Mouse (Mus musculus): ENCODE measurements around the gene Ankrd50.

Gene Ankrd50

GRCm38 (mm10) chr3:38477936-38478335 is 6.7 kb downstream of the Ankrd50 start:
- Histone ChIP-seq H3K27me3 (ENCODE audit: insufficient read depth, low read length) (no peaks in the 10 kb centered on the region), H3K9me3 (ENCODE audit: low read length) (no peaks in the 10 kb centered on the region), H3K36me3 (ENCODE audit: insufficient read depth, low read length) (peaks cover 17% of the 10 kb centered on the region; the same call in 1 of the 2 replicates), H3K4me1 (replicated peaks; ENCODE audit: low read depth, low read length) (peaks cover 17% of the 10 kb centered on the region), H3K4me3 (replicated peaks; ENCODE audit: low read length) (no peak overlapping the region)
- no peak for TF ChIP-seq POU5F1 (IDR thresholded peaks at IDR 0.05; ENCODE audit: borderline replicate concordance, low read length)
- TF ChIP-seq CTCF (conservative IDR thresholded peaks at IDR 0.05; ENCODE audit: low read length): no peak
- TF ChIP-seq NANOG (IDR thresholded peaks at IDR 0.05; ENCODE audit: borderline replicate concordance, low read length): no peak

- TF ChIP-seq CTCF (conservative IDR thresholded peaks at IDR 0.05; ENCODE audit: low read length) (no peak), NANOG (IDR thresholded peaks at IDR 0.05; ENCODE audit: borderline replicate concordance, low read length) (no peak), POU5F1 (IDR thresholded peaks at IDR 0.05; ENCODE audit: borderline replicate concordance, low read length) (no peak)
- H3K4me1 ChIP-seq (replicated peaks; ENCODE audit: low read depth, low read length): peaks cover 8% of the 10 kb centered on the region; the same call in 1 of the 2 replicates
Measured at GRCm38 (mm10) chr3:38475587-38475986, 9.1 kb downstream of the Ankrd50 start.

GRCm38 (mm10) chr3:38473138-38473537 is 11.5 kb downstream of the Ankrd50 start:
- peaks cover 3% of the 10 kb centered on the region; the same call in 1 of the 2 replicates for H3K4me1 ChIP-seq (replicated peaks; ENCODE audit: low read depth, low read length)
- H3K9me3 ChIP-seq (ENCODE audit: low read length): no peaks in the 10 kb centered on the region
- no peak overlapping the region for H3K4me3 ChIP-seq (replicated peaks; ENCODE audit: low read length)
- TF ChIP-seq NANOG (IDR thresholded peaks at IDR 0.05; ENCODE audit: borderline replicate concordance, low read length) (no peak), CTCF (conservative IDR thresholded peaks at IDR 0.05; ENCODE audit: low read length) (no peak), POU5F1 (IDR thresholded peaks at IDR 0.05; ENCODE audit: borderline replicate concordance, low read length) (no peak)
- no peaks in the 10 kb centered on the region for H3K36me3 ChIP-seq (ENCODE audit: insufficient read depth, low read length)
- no peaks in the 10 kb centered on the region for H3K27me3 ChIP-seq (ENCODE audit: insufficient read depth, low read length)

More at GRCm38 (mm10) chr3:38475587-38475986, 9.1 kb downstream of the Ankrd50 start:
- Histone ChIP-seq H3K4me3 (replicated peaks; ENCODE audit: low read length) (no peak overlapping the region), H3K36me3 (ENCODE audit: insufficient read depth, low read length) (0 out of 2 replicates have a peak, but pooled peaks cover 7% of the 10 kb centered on the region), H3K27me3 (ENCODE audit: insufficient read depth, low read length) (no peaks in the 10 kb centered on the region), H3K9me3 (ENCODE audit: low read length) (no peaks in the 10 kb centered on the region)

- Histone ChIP-seq H3K4me1 (replicated peaks; ENCODE audit: low read depth, low read length) (no peaks in the 10 kb centered on the region), H3K27me3 (ENCODE audit: insufficient read depth, low read length) (no peaks in the 10 kb centered on the region), H3K36me3 (ENCODE audit: insufficient read depth, low read length) (no peaks in the 10 kb centered on the region), H3K9me3 (ENCODE audit: low read length) (no peaks in the 10 kb centered on the region), H3K4me3 (replicated peaks; ENCODE audit: low read length) (no peak overlapping the region)
- no peak for TF ChIP-seq POU5F1 (IDR thresholded peaks at IDR 0.05; ENCODE audit: borderline replicate concordance, low read length)
- TF ChIP-seq NANOG (IDR thresholded peaks at IDR 0.05; ENCODE audit: borderline replicate concordance, low read length): no peak
- TF ChIP-seq CTCF (conservative IDR thresholded peaks at IDR 0.05; ENCODE audit: low read length): no peak
Measured at GRCm38 (mm10) chr3:38471516-38471915, 13.1 kb downstream of the Ankrd50 start.

GRCm38 (mm10) chr3:38468131-38468530 is 16.5 kb downstream of the Ankrd50 start:
- no peaks in the 10 kb centered on the region for H3K9me3 ChIP-seq (ENCODE audit: low read length)
- no peak overlapping the region for H3K4me3 ChIP-seq (replicated peaks; ENCODE audit: low read length)
- no peaks in the 10 kb centered on the region for H3K4me1 ChIP-seq (replicated peaks; ENCODE audit: low read depth, low read length)
- no peaks in the 10 kb centered on the region for H3K27me3 ChIP-seq (ENCODE audit: insufficient read depth, low read length)
- no peaks in the 10 kb centered on the region for H3K36me3 ChIP-seq (ENCODE audit: insufficient read depth, low read length)
- TF ChIP-seq NANOG (IDR thresholded peaks at IDR 0.05; ENCODE audit: borderline replicate concordance, low read length) (no peak), CTCF (conservative IDR thresholded peaks at IDR 0.05; ENCODE audit: low read length) (no peak), POU5F1 (IDR thresholded peaks at IDR 0.05; ENCODE audit: borderline replicate concordance, low read length) (no peak)

- TF ChIP-seq NANOG (IDR thresholded peaks at IDR 0.05; ENCODE audit: borderline replicate concordance, low read length): no peak
- no peak for TF ChIP-seq CTCF (conservative IDR thresholded peaks at IDR 0.05; ENCODE audit: low read length)
- no peak for TF ChIP-seq POU5F1 (IDR thresholded peaks at IDR 0.05; ENCODE audit: borderline replicate concordance, low read length)
- no peaks in the 10 kb centered on the region for H3K27me3 ChIP-seq (ENCODE audit: insufficient read depth, low read length)
- H3K36me3 ChIP-seq (ENCODE audit: insufficient read depth, low read length): peaks cover 9% of the 10 kb centered on the region; the same call in 1 of the 2 replicates
- H3K9me3 ChIP-seq (ENCODE audit: low read length): no peaks in the 10 kb centered on the region
- H3K4me1 ChIP-seq (replicated peaks; ENCODE audit: low read depth, low read length): no peaks in the 10 kb centered on the region
- no peak overlapping the region for H3K4me3 ChIP-seq (replicated peaks; ENCODE audit: low read length)
Measured at GRCm38 (mm10) chr3:38466880-38467405, 17.7 kb downstream of the Ankrd50 start.

- TF ChIP-seq NANOG (IDR thresholded peaks at IDR 0.05; ENCODE audit: borderline replicate concordance, low read length) (no peak), CTCF (conservative IDR thresholded peaks at IDR 0.05; ENCODE audit: low read length) (no peak), POU5F1 (IDR thresholded peaks at IDR 0.05; ENCODE audit: borderline replicate concordance, low read length) (no peak)
- Histone ChIP-seq H3K27me3 (ENCODE audit: insufficient read depth, low read length) (no peaks in the 10 kb centered on the region), H3K9me3 (ENCODE audit: low read length) (no peaks in the 10 kb centered on the region), H3K36me3 (ENCODE audit: insufficient read depth, low read length) (peaks cover 9% of the 10 kb centered on the region; the same call in 1 of the 2 replicates), H3K4me1 (replicated peaks; ENCODE audit: low read depth, low read length) (no peaks in the 10 kb centered on the region), H3K4me3 (replicated peaks; ENCODE audit: low read length) (no peak overlapping the region)
Measured at GRCm38 (mm10) chr3:38466139-38466538, 18.5 kb downstream of the Ankrd50 start.

- Histone ChIP-seq H3K4me3 (replicated peaks; ENCODE audit: low read length) (no peak overlapping the region), H3K4me1 (replicated peaks; ENCODE audit: low read depth, low read length) (no peaks in the 10 kb centered on the region), H3K36me3 (ENCODE audit: insufficient read depth, low read length) (peaks cover 16% of the 10 kb centered on the region), H3K27me3 (ENCODE audit: insufficient read depth, low read length) (no peaks in the 10 kb centered on the region), H3K9me3 (ENCODE audit: low read length) (no peaks in the 10 kb centered on the region)
- no peak for TF ChIP-seq POU5F1 (IDR thresholded peaks at IDR 0.05; ENCODE audit: borderline replicate concordance, low read length)
- TF ChIP-seq NANOG (IDR thresholded peaks at IDR 0.05; ENCODE audit: borderline replicate concordance, low read length): no peak
- no peak for TF ChIP-seq CTCF (conservative IDR thresholded peaks at IDR 0.05; ENCODE audit: low read length)
Measured at GRCm38 (mm10) chr3:38463149-38463548, 21.5 kb downstream of the Ankrd50 start.

GRCm38 (mm10) chr3:38461742-38462141 is 22.9 kb downstream of the Ankrd50 start:
- Histone ChIP-seq H3K9me3 (ENCODE audit: low read length) (no peaks in the 10 kb centered on the region), H3K36me3 (ENCODE audit: insufficient read depth, low read length) (peaks cover 22% of the 10 kb centered on the region), H3K27me3 (ENCODE audit: insufficient read depth, low read length) (no peaks in the 10 kb centered on the region), H3K4me1 (replicated peaks; ENCODE audit: low read depth, low read length) (0 out of 2 replicates have a peak, but pooled peaks cover 2% of the 10 kb centered on the region), H3K4me3 (replicated peaks; ENCODE audit: low read length) (no peak overlapping the region)
- TF ChIP-seq CTCF (conservative IDR thresholded peaks at IDR 0.05; ENCODE audit: low read length) (no peak), NANOG (IDR thresholded peaks at IDR 0.05; ENCODE audit: borderline replicate concordance, low read length) (no peak), POU5F1 (IDR thresholded peaks at IDR 0.05; ENCODE audit: borderline replicate concordance, low read length) (no peak)

Data from E14TG2a.4 (cell line).